Mouse (Mus musculus): ENCODE measurements at regions not wholly inside any gene's neighbourhood (a gene's known extent, or its start where the extent isn't known, plus 50 kb on each side); places are given as distances from the start of the nearest gene placed in this dataset.

DNA sequence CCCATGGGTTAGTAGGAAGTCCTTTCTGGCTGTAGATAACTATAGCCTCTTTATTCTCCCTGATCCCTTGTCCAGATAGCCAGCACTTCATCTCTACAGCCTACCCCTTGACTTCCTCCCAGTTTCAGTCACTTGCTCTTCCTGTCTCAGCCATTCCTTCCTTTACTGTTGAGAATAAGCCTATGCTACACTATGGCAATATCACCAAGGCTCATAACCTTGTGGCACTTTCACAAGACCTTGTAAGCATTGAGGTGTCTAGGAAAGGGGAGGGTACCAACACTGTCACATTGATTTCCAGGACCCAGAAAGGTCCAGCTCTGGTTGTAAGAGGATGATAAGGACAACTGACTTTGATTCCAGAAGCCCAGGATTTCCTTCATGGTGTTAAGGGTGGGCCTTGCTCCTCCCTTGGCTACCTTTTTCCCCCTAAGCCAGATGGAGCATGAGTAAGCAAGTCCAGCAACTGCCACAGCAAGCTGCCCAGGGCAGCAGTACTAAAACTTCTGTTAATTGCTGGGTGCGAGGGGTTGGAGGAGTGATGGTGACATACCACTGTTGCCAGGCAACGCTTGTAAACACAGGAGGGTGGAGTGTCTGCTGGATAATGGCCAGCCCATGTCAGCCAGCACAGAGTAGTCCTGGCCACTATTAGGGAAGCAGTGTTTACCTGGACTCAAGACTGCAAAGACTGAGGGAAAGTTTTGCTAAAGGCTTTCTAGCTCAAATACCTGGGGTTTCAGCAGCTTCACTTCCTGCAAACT, 75.7 kb downstream of the Ankrd16 start:
- intact Hi-C loops (cut with DNase I) = no loop called here
- no peak for DNase-seq (ENCODE audit: low spot score in 2 of 2)

DNA sequence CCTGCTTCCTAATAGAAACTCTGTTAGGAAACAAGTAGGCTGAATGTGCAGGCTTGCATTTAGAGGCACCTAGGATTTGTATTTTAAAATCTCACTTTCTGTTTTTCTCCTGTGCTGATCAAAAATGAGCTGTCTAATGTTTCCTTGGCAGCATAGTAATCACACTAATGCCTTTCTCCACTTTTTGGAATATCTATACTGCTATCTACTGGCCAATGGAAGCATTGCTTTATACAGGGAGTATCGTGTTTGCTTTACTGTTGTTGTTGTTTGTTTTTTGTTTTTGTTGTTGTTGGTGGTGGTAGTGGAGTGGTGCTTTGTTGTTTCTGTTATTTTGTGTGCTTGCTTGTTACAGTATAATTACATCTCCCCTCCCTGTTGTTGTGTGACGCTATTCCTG, 92.3 kb downstream of the Ankrd16 start:
- no peak for DNase-seq (ENCODE audit: low spot score in 2 of 2)
- intact Hi-C loops (cut with DNase I) = loop anchor here (5.0 kb wide), 1 partner anchor 73 kb away; no protein-coding TSS in a partner anchor

DNA sequence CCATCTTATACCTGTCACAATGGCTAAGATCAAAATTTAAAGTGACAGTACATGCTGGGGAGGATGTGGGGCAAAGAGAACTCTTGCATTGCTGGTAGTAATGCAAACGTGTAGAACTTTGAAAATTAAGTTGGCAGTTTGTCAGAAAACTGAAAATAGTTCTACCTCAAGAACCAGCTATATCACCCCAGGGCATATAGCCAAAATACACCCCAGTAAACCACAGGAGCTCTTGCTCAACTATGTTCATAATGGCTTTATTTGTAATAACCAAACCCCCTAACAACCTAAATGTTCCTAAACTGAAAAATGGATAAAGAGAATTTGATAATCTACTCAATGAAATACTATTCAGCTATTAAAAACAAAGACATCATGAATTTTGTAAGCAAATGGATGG, 102.3 kb downstream of the Ankrd16 start:
- no peak for DNase-seq (ENCODE audit: low spot score in 2 of 2)
- intact Hi-C loops (cut with DNase I) = no loop called here

DNA sequence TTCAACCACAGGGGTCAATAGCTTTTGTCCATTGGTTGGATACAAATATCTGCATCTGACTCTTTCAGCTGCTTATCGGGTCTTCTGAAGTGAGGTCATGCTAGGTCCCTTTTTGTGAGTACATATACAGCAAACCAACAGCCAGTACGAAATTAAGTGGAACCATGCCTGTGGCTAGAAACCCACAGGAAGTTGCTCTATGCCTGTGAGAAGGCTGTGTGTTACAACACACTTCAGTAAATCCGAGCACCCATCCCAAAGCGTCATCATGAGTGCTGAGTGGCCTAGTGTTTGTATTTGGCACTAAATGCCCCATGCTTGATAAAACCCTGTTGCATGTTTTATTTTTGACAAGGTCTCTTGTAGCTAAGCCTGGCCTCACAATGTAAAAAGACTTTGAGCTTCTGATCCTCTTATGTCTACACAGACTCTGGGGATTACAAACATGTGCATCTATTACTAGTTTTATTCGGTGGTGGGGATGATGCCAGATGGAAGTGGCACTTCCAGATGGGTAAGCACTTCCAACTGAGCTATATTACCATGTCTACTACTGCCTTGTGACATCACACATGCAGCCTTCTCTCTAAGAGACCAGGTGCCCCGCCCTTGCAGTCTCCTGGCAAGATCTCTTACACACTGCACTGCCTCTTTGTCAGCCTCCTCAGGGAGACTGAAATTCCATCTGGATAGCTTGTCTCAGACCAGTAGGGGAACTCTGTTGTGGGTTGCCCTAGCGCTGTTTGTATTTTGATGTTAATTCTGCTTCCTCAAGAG, 117.3 kb downstream of the Ankrd16 start:
- no peak for DNase-seq (ENCODE audit: low spot score in 2 of 2)
- intact Hi-C loops (cut with DNase I) = loop anchor here (5.0 kb wide), 1 partner anchor 77 kb away; no protein-coding TSS in a partner anchor

GRCm38 (mm10) chr2:11899698-11900660, 122.3 kb downstream of the Ankrd16 start:
- intact Hi-C loops (cut with DNase I) = loop anchor here (5.0 kb wide), 1 partner anchor 72 kb away; no protein-coding TSS in a partner anchor
- DNase-seq (ENCODE audit: low spot score in 2 of 2) = no peak

- peak in 1 of 2 experiments; percentile 2 for DNase-seq (ENCODE audit: low spot score in 2 of 2)
- intact Hi-C loops (cut with DNase I) = no loop called here
Observed at GRCm38 (mm10) chr2:11914782-11915181, 137.1 kb downstream of the Ankrd16 start.

DNA sequence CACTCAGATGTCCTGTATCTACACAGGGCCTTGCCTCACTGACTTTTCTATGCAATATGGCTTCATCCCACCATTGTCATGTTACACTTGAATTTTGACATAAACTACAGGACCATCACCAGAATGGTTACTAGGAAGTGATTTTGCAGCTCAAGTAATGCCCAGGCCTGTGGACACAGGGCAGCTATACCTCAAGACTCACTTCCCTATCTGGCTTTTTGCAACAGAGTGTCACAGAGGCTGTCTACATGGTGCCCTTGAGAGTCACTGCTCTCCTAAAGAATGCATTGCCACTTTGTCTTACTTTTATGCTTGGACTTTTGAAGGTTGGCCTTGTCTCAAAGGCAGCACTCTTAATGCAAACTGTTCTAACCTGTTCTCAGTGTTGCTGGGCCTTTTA, 139.7 kb downstream of the Ankrd16 start:
- no peak for DNase-seq (ENCODE audit: low spot score in 2 of 2)

GRCm38 (mm10) chr2:11918070-11918469, 140.4 kb downstream of the Ankrd16 start:
- intact Hi-C loops (cut with DNase I) = no loop called here
- no peak for DNase-seq (ENCODE audit: low spot score in 2 of 2)

More for the DNA sequence above, 139.7 kb downstream of the Ankrd16 start:
- intact Hi-C loops (cut with DNase I) = no loop called here

- no peak for DNase-seq (ENCODE audit: low spot score in 2 of 2)
- intact Hi-C loops (cut with DNase I) = no loop called here
Observed at GRCm38 (mm10) chr2:11960777-11961176, 183.1 kb downstream of the Ankrd16 start.

GRCm38 (mm10) chr2:11965374-11965773, 187.7 kb downstream of the Ankrd16 start:
- DNase-seq (ENCODE audit: low spot score in 2 of 2) = no peak

GRCm38 (mm10) chr2:11967001-11967400, 189.3 kb downstream of the Ankrd16 start:
- DNase-seq (ENCODE audit: low spot score in 2 of 2) = no peak
- intact Hi-C loops (cut with DNase I) = no loop called here

More at GRCm38 (mm10) chr2:11965374-11965773, 187.7 kb downstream of the Ankrd16 start:
- intact Hi-C loops (cut with DNase I) = no loop called here

DNA sequence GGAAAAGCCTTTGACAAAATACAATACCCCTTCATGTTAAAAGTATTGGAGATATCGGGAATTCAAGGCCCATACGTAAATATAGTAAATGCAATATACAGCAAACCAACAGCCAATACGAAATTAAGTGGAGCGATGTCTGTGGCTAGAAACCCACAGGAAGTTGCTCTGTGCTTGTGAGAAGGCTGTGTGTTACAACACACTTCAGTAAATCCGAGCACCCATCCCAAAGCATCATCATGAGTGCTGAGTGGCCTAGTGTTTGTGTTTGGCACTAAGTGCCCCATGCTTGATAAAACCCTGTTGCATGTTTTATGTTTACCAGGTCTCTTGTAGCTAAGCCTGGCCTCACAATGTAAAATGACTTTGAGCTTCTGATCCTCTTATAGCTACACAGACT, 194.3 kb downstream of the Ankrd16 start:
- DNase-seq (ENCODE audit: low spot score in 2 of 2) = no peak
- intact Hi-C loops (cut with DNase I) = loop anchor here (5.0 kb wide), 1 partner anchor 75 kb away; no protein-coding TSS in a partner anchor

DNA sequence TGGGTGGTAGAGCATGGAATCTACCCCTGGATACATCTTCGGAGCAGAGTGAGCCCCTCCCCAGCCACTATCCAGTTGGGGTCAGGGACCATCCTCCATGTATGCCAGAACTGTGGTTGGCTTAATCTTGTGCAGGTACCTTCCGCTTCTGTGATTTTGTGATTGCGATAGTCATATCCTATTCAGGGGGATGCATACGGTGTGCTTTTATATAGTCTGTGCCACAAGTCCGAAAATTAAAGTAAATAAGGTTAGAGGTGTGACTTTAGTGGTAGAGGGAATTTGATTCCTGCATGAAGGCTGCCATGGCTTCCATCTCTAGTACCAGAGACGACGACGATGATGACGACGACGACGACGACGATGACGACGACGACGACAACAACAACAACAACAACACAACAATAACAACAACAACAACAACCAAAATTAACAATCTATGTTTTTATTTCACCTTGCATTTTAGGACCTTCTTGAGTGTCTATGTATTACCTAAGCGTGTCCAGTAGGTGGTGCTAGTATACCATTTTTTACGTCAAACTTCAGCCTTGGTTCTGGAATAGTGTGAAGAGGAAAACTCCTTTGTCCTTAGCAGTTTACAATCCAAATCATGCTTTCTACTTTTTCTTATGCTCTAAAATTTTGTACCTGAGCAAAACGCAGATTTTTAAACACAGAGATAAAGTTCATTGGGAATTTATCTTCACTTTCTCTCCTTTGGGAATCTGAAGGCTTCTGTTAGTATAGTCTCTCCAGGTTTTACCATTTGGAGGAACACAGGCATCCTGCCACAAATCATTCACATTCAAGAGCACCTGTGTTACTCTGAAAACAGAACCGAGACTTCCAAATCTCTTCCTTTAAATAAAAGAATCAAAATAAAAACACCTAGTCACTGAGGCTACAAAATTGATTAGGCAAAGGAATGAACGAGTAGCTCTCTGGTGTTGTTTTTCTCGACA, 224.5 kb downstream of the Ankrd16 start:
- peak; percentile 13 to 53 for DNase-seq (ENCODE audit: low spot score in 2 of 2)
- intact Hi-C loops (cut with DNase I) = loop anchor here (1.0 to 10.0 kb wide), 5 partner anchors 295 to 1263 kb away; partner anchors contain the start of gene Itga8

DNA sequence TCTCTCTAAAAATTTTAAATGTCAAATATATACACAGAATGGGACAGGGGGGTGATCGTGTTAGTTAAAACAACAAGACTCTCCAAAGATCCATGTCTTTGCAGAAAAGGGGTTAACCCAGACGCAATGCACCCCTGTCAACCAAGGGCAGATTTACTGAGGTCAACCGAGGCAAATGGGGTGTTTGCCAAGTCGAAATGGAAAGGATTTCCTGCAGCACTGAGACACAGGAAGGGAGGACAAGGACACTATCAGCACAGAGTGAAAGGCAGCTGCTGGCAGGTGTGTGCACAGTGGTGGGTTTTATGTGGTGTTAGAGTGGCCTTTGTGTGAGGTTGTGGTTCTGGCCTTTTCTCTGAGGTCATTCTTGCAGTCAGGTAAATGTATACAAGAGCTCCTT, 226.7 kb downstream of the Ankrd16 start:
- intact Hi-C loops (cut with DNase I) = loop anchor here (10.0 kb wide), 2 partner anchors 1230 to 1260 kb away; no protein-coding TSS in a partner anchor
- DNase-seq (ENCODE audit: low spot score in 2 of 2) = no peak

GRCm38 (mm10) chr2:12007201-12007600, 229.5 kb downstream of the Ankrd16 start:
- DNase-seq (ENCODE audit: low spot score in 2 of 2) = no peak
- intact Hi-C loops (cut with DNase I) = loop anchor here (10.0 kb wide), 2 partner anchors 1228 to 1258 kb away; no protein-coding TSS in a partner anchor

DNA sequence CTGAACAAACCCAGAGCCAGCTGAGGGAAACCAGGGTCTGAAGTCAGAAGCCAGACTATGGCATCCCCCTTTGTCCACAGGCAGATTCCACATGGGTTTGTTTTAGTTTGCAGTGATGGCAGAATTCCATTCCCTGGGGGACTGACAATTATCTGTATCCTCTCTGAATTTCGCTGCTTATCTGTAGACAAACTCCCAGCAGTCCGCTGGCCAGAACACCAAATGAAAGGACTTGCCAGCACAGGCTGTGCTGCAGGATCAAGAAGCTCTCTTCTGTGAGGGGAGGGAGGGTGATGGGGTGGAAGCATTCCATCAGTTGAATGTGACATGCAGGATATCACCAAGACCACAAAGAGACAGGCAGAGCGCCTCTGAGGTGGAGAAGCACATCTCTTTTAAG, 233.8 kb downstream of the Ankrd16 start:
- intact Hi-C loops (cut with DNase I) = no loop called here
- DNase-seq (ENCODE audit: low spot score in 2 of 2) = no peak

GRCm38 (mm10) chr2:12019607-12020006, 241.9 kb downstream of the Ankrd16 start:
- DNase-seq (ENCODE audit: low spot score in 2 of 2) = no peak

GRCm38 (mm10) chr2:12023402-12024111, 245.9 kb downstream of the Ankrd16 start:
- intact Hi-C loops (cut with DNase I) = no loop called here
- no peak for DNase-seq (ENCODE audit: low spot score in 2 of 2)

More at GRCm38 (mm10) chr2:12019607-12020006, 241.9 kb downstream of the Ankrd16 start:
- intact Hi-C loops (cut with DNase I) = no loop called here

Data from left cerebral cortex, postnatal 25 days (tissue).